Mouse (Mus musculus): ENCODE data around the gene Hecw2.

Gene Hecw2

DNA sequence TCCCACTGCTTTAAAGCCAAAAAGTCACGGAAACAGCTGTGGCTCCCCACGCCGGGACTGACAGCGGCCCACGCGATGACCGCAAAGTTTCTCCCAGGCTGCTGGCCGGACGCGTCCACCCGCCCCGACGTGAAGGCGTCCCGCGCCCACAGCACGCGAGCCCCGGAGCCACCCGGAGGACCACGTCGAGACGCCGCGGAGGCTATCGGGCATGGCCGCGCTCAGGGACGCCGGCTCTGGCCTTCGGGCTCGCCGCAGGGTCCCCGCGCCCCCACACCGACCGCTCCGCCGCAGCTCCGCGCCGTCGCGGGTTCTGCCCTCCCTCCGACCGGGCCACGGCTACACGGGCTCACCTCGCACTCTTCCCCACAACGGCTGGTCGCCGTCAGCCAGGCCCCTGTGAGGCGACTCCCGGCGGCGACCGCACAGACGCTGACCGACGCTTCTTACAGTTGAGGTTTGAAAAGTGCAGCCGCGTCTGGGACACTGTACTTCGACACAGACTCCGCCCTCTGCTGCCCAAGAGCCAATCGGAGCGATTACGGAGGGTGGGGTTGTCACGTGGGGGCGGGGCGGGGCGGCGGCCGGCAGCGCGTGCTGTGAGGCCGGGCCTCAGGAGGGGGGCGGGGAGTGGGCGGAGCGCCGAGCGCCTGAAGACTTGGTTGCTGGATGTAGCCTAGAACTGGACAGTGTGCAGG, 410.1 kb downstream of the Hecw2 start, which contains the start of gene Stk17b:
Gene Stk17b, minus strand, starts transcription at position 504 of the 698 bp plus-strand sequence.
- DNase-seq (ENCODE audit: low read depth, low spot score) = peak; percentile 60

DNA sequence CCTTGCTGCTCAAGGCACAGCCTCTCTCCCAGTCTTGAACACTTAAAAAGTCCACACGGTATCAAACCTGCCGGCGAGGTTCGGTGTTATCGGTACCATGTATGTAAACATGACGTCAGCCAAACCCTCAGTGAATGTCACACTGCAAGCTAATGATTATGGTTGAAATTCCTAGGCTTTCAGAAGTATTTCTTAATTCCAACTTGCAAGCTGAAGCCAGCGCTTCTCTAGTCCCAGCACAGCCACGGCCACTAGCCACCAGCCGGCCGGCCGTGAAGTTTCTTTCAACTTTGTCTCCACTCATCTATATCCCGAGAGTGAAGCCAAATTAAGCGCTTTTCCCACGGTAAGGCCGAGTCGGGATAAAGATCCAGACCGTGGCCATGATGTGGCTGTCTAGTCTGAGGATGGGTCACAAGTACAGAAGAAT, 410.7 kb downstream of the Hecw2 start:
- peak; percentile 9 for DNase-seq (ENCODE audit: low read depth, low spot score)

DNA sequence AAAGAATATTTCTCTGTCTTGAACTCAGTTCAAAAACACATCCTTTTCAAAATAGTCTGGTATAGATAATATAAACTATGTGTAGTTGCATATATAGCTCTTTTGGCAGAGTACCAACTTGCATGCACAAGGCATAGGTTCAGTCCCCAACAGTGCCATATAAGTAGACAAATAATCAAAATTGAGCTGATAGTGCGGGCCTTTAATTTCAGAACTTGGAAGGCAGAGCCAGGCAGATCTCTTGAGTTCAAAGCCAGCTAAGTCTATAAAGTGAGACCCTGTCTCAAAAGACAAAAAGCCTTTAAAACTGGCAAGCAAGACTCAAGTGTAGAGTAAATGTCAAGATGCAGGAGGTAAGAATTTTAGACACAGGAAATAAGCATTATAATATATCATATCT, 412.0 kb downstream of the Hecw2 start:
- DNase-seq (ENCODE audit: low read depth, low spot score) = no peak

DNA sequence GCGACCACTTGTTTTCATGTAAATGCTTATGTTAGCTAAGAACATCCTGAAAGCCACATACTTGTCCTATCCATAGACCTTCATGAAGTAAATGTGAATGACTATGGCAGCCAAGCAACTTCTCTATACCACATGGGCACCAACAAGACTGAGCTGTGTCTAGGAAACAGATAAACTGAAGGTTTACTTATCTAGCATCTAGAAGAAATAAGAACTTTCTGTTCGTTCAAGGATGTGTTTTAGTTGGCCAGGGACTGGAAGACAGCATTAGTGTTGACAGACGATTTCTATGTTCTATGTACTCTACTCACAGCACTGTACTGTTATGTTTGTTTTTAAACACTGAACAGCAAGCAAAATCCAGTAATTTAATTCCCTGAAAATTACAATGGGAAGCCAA, 412.9 kb downstream of the Hecw2 start:
- DNase-seq (ENCODE audit: low read depth, low spot score) = no peak

DNA sequence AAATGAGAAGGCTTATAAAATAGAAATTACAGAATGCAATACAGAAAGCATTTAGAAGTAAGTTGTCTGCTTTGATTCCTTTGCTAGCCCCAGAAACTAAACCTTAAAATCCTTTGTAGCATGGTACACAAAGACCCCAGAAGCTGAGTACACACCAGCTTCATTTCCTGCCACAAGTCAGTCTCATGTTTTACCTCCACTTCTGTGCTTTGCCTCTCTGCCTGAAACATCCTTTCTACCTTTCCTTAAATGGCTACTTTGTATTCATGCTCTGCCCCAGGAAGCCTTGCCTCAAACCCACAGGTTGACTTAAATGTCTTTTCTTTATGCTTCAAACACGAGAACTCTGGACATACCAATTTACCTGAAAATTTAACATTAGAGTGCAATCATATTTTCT, 413.7 kb downstream of the Hecw2 start:
- no peak for DNase-seq (ENCODE audit: low read depth, low spot score)

DNA sequence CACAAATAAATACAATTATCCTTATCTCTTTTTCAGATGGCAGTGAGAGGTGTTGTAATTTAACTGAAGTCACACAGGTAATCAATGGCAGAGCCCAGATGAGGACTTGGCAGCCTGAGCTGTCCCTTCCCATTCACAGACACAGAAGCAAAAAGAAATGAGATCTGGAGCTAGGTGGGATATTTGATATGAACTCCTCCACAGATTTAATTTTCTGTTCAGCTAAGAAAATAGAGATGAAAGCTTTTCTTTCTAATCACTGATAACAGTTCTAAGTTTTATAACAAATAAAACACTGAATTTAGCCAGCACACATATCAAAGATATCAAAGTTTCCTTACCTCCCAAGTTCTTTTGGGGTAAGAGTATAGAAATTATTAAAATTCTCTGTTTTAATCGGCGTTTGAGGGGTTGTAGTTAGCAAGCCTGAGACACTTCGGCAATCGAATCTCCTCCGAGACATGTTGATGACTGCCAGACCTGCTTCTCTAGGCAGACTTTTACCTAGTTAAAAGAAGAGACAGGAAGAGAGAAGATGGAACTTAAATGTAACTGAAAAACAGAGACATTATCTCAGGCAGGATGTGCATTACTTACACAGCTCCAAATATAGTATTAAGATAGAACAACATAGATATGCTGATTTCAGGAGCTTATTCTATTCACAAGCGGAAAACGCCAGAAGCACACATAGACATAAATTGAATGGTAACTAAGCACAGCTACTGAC, 418.6 kb downstream of the Hecw2 start:
- no peak for DNase-seq (ENCODE audit: low read depth, low spot score)

DNA sequence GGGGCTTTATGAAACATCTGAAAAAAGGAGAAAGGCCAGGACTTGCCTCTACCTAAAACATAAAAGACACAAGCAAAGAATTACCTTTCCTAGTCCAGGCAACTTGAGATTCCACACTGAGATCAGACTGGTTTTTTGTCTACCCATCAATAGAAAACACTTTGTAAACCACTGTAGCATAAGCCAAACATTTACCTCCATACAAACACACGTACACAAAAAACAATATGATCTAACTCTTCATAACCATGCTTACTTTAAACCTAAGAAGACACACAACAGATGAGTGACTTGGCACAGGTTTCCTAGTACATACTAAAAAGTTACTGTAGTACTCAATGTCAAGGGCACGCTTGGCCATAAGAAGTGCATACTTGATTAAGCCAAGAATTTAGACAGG, 419.4 kb downstream of the Hecw2 start:
- no peak for DNase-seq (ENCODE audit: low read depth, low spot score)

DNA sequence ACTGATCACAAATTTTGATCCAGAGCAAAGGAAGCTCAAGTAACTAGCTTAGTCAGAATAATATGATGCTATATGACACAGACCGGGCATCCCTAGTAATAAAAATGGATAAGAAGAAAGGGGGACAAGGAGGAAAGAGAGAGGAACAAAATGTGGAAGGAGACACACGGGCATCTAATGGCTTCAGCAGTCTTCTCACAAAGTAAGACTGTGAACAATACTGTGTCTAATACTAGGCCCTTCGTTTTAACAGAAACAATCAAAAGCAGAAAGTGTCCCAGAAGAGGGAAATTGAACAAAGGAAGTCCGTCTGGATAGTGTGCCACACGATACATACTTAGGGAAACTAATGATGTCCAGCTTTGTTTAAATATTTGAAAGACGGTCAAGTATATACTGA, 419.9 kb downstream of the Hecw2 start:
- DNase-seq (ENCODE audit: low read depth, low spot score) = no peak

DNA sequence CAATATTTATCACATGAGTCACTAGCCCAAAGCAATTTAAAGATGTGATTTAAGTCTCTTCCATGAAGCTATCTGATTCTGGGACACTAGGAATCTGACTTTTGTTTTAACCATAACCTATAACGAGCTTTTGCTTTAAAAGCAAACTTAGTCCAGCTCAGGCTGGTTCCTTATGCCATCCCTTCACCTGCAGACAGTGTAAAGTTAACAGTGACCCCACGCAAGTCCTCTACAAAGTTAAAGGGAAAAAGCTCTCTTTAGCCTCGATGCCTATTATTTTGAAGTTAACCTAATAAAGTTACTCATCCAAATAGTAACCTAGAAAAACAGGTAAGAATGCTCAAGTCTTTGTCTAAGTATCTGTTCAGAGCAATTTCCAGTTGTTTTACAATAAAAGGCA, 420.4 kb downstream of the Hecw2 start:
- no peak for DNase-seq (ENCODE audit: low read depth, low spot score)

DNA sequence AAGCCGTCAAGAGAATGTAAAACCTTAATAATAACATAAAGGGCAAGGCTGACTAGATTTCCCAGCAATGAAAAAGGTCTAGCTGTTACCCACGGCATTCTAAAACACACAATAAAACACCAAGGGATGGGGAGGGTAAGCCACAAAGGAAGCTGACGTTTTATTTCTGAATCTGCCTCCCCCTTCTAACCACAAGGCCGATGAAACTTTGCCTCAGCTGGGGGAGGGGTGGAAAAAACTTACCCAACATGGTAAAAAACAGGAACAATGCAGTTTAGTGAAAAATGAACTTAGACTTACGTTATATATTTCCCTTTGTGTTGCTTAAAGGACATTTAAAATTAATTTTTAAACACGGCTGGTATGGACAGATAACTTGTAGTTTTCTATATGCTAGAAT, 421.0 kb downstream of the Hecw2 start:
- DNase-seq (ENCODE audit: low read depth, low spot score) = no peak

DNA sequence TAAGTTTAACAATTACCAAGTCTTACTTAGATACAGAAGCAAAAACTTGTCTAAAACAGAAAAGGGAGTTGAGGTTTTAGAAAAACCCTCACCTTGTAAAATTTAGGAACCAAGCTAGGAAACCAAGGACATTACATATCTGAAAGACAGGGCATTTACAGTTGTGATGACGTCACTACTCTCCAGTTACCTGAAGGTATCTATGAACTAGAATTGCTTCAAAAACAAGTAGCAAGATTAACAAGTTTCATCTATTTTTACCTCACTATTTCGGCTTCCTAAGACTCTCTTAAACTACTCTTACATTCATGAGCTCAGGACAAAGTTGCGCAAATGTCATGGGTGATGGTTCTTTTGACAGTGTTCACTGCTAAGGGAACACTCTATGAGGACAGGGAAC, 422.0 kb downstream of the Hecw2 start:
- no peak for DNase-seq (ENCODE audit: low read depth, low spot score)

DNA sequence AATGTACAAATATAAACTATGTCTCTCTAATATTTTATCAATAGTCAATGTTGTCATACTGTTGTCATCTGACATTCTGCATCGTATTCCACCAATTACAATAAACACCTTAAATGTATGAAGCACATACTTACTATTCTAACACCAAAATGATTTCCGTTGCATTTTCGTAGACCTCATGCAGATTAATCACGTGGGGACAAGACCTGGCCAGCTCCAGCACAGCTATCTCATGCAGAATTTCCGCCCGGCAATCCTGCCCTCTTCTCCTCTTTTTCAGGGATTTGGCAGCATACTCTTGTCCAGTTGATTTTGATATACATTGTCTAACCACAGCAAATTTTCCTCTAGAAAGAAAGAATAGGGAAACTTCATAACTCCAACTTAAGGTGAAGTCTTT, 423.5 kb downstream of the Hecw2 start:
- DNase-seq (ENCODE audit: low read depth, low spot score) = no peak

DNA sequence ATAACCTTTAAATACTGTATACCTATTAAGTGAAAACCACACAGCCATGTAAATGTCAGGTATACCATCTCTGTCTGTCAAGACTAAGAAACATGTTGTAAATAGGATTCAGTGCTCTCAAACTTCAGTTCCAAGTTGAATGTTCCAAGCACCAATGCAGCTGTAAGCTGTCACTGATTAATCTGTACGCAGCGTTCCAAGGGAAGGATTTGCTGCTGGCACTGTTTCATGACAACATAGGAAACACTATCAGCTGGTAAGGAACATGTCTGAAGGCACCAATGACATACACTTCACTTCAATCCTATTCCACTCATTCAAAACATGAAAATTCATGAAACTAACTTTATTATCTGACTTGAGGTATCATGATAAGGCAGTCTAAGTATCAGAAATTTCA, 428.9 kb downstream of the Hecw2 start:
- DNase-seq (ENCODE audit: low read depth, low spot score) = no peak

DNA sequence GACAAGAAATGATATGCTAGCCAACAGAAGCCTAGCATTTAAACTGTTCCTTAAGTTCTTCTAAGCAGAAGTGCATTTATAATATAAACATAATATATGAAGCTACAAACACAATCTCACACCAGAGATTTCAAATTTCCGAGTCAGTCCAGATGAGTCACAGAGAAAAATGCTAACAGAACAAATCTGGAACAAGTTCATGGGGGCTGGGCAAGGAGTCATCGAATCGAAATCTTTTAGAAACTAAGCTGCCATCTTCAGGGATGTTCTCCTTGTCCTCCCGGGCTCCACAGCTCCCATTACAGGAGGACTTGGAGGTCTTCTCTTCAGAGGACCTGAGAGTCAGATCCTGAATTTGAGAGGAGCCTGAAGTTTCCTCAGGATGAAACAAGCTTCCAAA, 437.7 kb downstream of the Hecw2 start:
- DNase-seq (ENCODE audit: low read depth, low spot score) = no peak

Measured in WW6 (cell line).